In the genomic region with DNA sequence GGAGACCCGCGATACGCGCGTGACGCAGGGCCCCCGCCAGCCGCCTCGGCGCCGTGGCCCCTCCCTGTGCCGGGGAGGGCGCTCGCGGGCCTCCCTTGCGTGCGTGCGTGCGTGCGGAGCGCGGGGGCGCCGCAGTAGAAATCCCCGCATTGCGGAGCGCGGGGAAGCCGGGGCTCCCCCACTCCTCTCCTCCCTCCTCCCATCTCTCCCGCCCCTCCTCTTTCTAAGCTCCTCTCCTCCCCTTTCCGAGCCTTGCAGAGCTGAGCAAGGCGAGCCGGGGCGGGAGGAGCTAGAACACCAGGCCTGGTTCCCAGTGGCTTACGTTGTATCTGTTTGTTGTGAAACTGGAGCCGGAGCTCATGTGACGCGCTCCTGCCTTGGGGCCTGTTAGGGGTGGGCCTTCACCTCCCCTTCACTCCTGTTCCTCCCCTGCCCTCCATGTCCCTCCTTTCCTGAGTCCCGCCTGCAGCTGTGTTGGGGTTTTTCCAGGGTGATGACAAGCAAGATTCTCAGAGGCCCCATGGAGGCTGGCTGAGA, we compare ENCODE assay signal across 8 mouse cellular contexts. TPM values are rescaled to one million over a fixed set of nuclear protein-coding genes. Genes with fewer than 3 reads are reported as not detected.
DNase-seq lines count a peak whose midpoint lies in the region; ATAC-seq and TF ChIP-seq lines count a peak whose summit lies in the region.

No protein-coding gene starts in this region.

- under 1% methylated on average over 26 of the region's 39 CpGs for WGBS in embryonic facial prominence, embryonic 11.5 days
- WGBS in heart, adult 2 months, result 1% methylated on average over 39 of the region's 39 CpGs
- WGBS in kidney, adult 2 months, result 1% methylated on average over 39 of the region's 39 CpGs
- under 1% methylated on average over 30 of the region's 39 CpGs for WGBS in limb, embryonic 12.5 days
- WGBS in midbrain, embryonic 14.5 days, result 0% methylated on average over 35 of the region's 39 CpGs

- peak overlapping the region; percentile 87 for H3K9ac ChIP-seq in embryonic facial prominence, embryonic 11.5 days (replicated peaks; ENCODE audit: low read length)
- H3K9ac ChIP-seq in heart, adult 2 months (ENCODE audit: low read depth, low read length), result peak overlapping the region; percentile 98
- H3K9ac ChIP-seq in limb, embryonic 12.5 days (replicated peaks), result peak overlapping the region; percentile 90
- H3K9ac ChIP-seq in midbrain, embryonic 14.5 days (replicated peaks; ENCODE audit: low read length), result peak overlapping the region; percentile 84

- ATAC-seq in embryonic facial prominence, embryonic 11.5 days (replicated peaks; ENCODE audit: insufficient number of reproducible peaks, low FRiP score, low TSS enrichment, low read depth), result peak; percentile 82
- ATAC-seq in limb, embryonic 12.5 days (ENCODE audit: insufficient number of reproducible peaks, insufficient read depth, low FRiP score, low TSS enrichment, low read depth), result peak; percentile 79
- peak; percentile 67 for ATAC-seq in midbrain, embryonic 14.5 days (ENCODE audit: low FRiP score, low TSS enrichment)

- peaks cover 12% of the 10 kb centered on the region for H3K4me1 ChIP-seq in embryonic facial prominence, embryonic 11.5 days (ENCODE audit: control insufficient read depth, insufficient read depth, low read length)
- peaks cover 28% of the 10 kb centered on the region for H3K4me1 ChIP-seq in heart, adult 2 months (ENCODE audit: control insufficient read depth, insufficient read depth, low read length)
- H3K4me1 ChIP-seq in kidney, adult 2 months (ENCODE audit: control insufficient read depth, insufficient read depth, low read length), result peaks cover 37% of the 10 kb centered on the region
- H3K4me1 ChIP-seq in limb, embryonic 12.5 days (replicated peaks), result peaks cover 57% of the 10 kb centered on the region
- peaks cover 17% of the 10 kb centered on the region for H3K4me1 ChIP-seq in midbrain, embryonic 14.5 days (ENCODE audit: control insufficient read depth, insufficient read depth, low read length)

- intact Hi-C loops in heart, adult 2 months (cut with DNase I), result loop anchor here (1.0 to 10.0 kb wide), 2 partner anchors 24 to 611 kb away; a partner anchor contains a TSS

- TF ChIP-seq EP300 in heart, adult 2 months (IDR thresholded peaks at IDR 0.05; ENCODE audit: insufficient read depth, low read depth, low read length), result peak; percentile 93; the same call in 1 of the 2 replicates

- peak overlapping the region; percentile 56 for H3K27ac ChIP-seq in embryonic facial prominence, embryonic 11.5 days (replicated peaks; ENCODE audit: low read depth, low read length)
- peak overlapping the region; percentile 98 for H3K27ac ChIP-seq in heart, adult 2 months
- peak overlapping the region; percentile 97 for H3K27ac ChIP-seq in kidney, adult 2 months (ENCODE audit: insufficient read depth, low read depth, low read length)
- peak overlapping the region; percentile 95 for H3K27ac ChIP-seq in limb, embryonic 12.5 days
- H3K27ac ChIP-seq in midbrain, embryonic 14.5 days (replicated peaks; ENCODE audit: low read depth, low read length), result peak overlapping the region; percentile 98

- H3K4me3 ChIP-seq in embryonic facial prominence, embryonic 11.5 days (ENCODE audit: low read depth, low read length), result peak overlapping the region; percentile 91
- H3K4me3 ChIP-seq in heart, adult 2 months, result peak overlapping the region; percentile 95
- H3K4me3 ChIP-seq in kidney, adult 2 months (ENCODE audit: insufficient read depth, low read depth, low read length), result peak overlapping the region; percentile 83
- peak overlapping the region; percentile 90 for H3K4me3 ChIP-seq in limb, embryonic 12.5 days (replicated peaks)
- H3K4me3 ChIP-seq in midbrain, embryonic 14.5 days (replicated peaks; ENCODE audit: low read depth, low read length), result peak overlapping the region; percentile 95

- no peaks in the 10 kb centered on the region for H3K9me3 ChIP-seq in embryonic facial prominence, embryonic 11.5 days (replicated peaks; ENCODE audit: control insufficient read depth, low read length)
- H3K9me3 ChIP-seq in limb, embryonic 12.5 days, result peaks cover 3% of the 10 kb centered on the region; the same call in 1 of the 2 replicates
- H3K9me3 ChIP-seq in midbrain, embryonic 14.5 days (ENCODE audit: control insufficient read depth, low read length), result no peaks in the 10 kb centered on the region

- H3K36me3 ChIP-seq in embryonic facial prominence, embryonic 11.5 days (replicated peaks; ENCODE audit: control insufficient read depth, insufficient read depth, low read depth, low read length), result peaks cover 3% of the 10 kb centered on the region
- peaks cover 16% of the 10 kb centered on the region for H3K36me3 ChIP-seq in heart, adult 2 months (ENCODE audit: control insufficient read depth, insufficient read depth, low read length)
- H3K36me3 ChIP-seq in kidney, adult 2 months (ENCODE audit: control insufficient read depth, insufficient read depth, low read length), result peaks cover 19% of the 10 kb centered on the region
- H3K36me3 ChIP-seq in limb, embryonic 12.5 days, result peaks cover 30% of the 10 kb centered on the region
- peaks cover 29% of the 10 kb centered on the region for H3K36me3 ChIP-seq in midbrain, embryonic 14.5 days (ENCODE audit: control insufficient read depth, insufficient read depth, low read length)

- TF ChIP-seq POLR2A in heart, adult 2 months (IDR thresholded peaks at IDR 0.05; ENCODE audit: insufficient read depth, low read depth, low read length), result peak; percentile 77; the same call in 1 of the 2 replicates
- peak; percentile 51 for TF ChIP-seq POLR2A in kidney, adult 2 months (IDR thresholded peaks at IDR 0.05; ENCODE audit: low read depth, low read length)

- H3K4me2 ChIP-seq in embryonic facial prominence, embryonic 11.5 days (ENCODE audit: low read depth, low read length), result peak overlapping the region; percentile 97
- peak overlapping the region; percentile 98 for H3K4me2 ChIP-seq in limb, embryonic 12.5 days
- H3K4me2 ChIP-seq in midbrain, embryonic 14.5 days (ENCODE audit: low read length), result peak overlapping the region; percentile 87

- no peaks in the 10 kb centered on the region for H3K79me2 ChIP-seq in heart, adult 2 months (replicated peaks; ENCODE audit: control insufficient read depth, insufficient read depth, low read length)

- no peaks in the 10 kb centered on the region for H3K27me3 ChIP-seq in embryonic facial prominence, embryonic 11.5 days (ENCODE audit: control insufficient read depth, insufficient read depth, low read length)
- no peaks in the 10 kb centered on the region for H3K27me3 ChIP-seq in heart, adult 2 months (ENCODE audit: control insufficient read depth, insufficient read depth, low read length)
- no peaks in the 10 kb centered on the region for H3K27me3 ChIP-seq in kidney, adult 2 months (replicated peaks; ENCODE audit: control insufficient read depth, insufficient read depth, low read length)
- no peaks in the 10 kb centered on the region for H3K27me3 ChIP-seq in limb, embryonic 12.5 days
- no peaks in the 10 kb centered on the region for H3K27me3 ChIP-seq in midbrain, embryonic 14.5 days (ENCODE audit: control insufficient read depth, insufficient read depth, low read length)

- TF ChIP-seq CTCF in heart, adult 2 months (IDR thresholded peaks at IDR 0.05), result 0 out of 2 replicates have a peak, but pooled peaks have one; percentile 8
- no peak for TF ChIP-seq CTCF in kidney, adult 2 months (conservative IDR thresholded peaks at IDR 0.05; ENCODE audit: insufficient read depth, insufficient read length, low read depth, low read length)

- peak; percentile 65 to 71 for DNase-seq in thymus, adult 18-20 months
- no peak for DNase-seq in thymus, postnatal 25 days
- peak; percentile 95 for DNase-seq in embryonic facial prominence, embryonic 11.5 days (ENCODE audit: low spot score)
- DNase-seq in heart, adult 2 months, result peak; percentile 89 to 96
- peak; percentile 97 for DNase-seq in kidney, adult 2 months
- DNase-seq in midbrain, embryonic 14.5 days, result peak; percentile 91
- DNase-seq in spleen, adult 12 weeks (ENCODE audit: low spot score), result peak; percentile 33

RNA-seq across cellular contexts. Expression of a gene that starts 1.8 kb away (rescaled TPM):
- polyA plus RNA-seq in embryonic facial prominence, embryonic 11.5 days (2014; fragmentation: Nextera tagmentation; extraction: Ambion mirVana), result 34.5 and 37.4 TPM in 2 replicates
- 100 to 1,000 TPM in 1 of 2 experiments, 10 to 100 TPM in 1; 95.3 to 133 TPM for total RNA-seq in heart, adult 2 months (2021)
- polyA plus RNA-seq in heart, adult 2 months (2012; rRNA removed), result 45.6 and 58.8 TPM in 2 replicates
- polyA plus RNA-seq in kidney, adult 2 months (2012; rRNA removed), result 78.5 and 85.8 TPM in 2 replicates
- 53.9 and 55.3 TPM in 2 replicates for polyA plus RNA-seq in limb, embryonic 12.5 days (2016; fragmentation: Nextera tagmentation; extraction: Ambion mirVana)
- polyA plus RNA-seq in midbrain, embryonic 14.5 days (2014; fragmentation: Nextera tagmentation; extraction: Ambion mirVana), result 49.1 and 53.2 TPM in 2 replicates

RNA-seq across cellular contexts. Expression of a gene that starts 44.3 kb away (rescaled TPM):
- polyA plus RNA-seq in embryonic facial prominence, embryonic 11.5 days (2014; fragmentation: Nextera tagmentation; extraction: Ambion mirVana), result 76.6 and 77.6 TPM in 2 replicates
- 10 to 100 TPM; 23.6 to 24.7 TPM for total RNA-seq in heart, adult 2 months (2021)
- 13.6 and 19.9 TPM in 2 replicates for polyA plus RNA-seq in heart, adult 2 months (2012; rRNA removed)
- polyA plus RNA-seq in kidney, adult 2 months (2012; rRNA removed), result 27.3 and 30.4 TPM in 2 replicates
- 70.6 and 74.7 TPM in 2 replicates for polyA plus RNA-seq in limb, embryonic 12.5 days (2016; fragmentation: Nextera tagmentation; extraction: Ambion mirVana)
- polyA plus RNA-seq in midbrain, embryonic 14.5 days (2014; fragmentation: Nextera tagmentation; extraction: Ambion mirVana), result 49.6 and 53.8 TPM in 2 replicates

RNA-seq across cellular contexts. Expression of a gene that starts 44.6 kb away (rescaled TPM):
- 11.0 and 11.3 TPM in 2 replicates for polyA plus RNA-seq in embryonic facial prominence, embryonic 11.5 days (2014; fragmentation: Nextera tagmentation; extraction: Ambion mirVana)
- total RNA-seq in heart, adult 2 months (2021), result 1 to 10 TPM; 7.2 to 8.7 TPM
- polyA plus RNA-seq in heart, adult 2 months (2012; rRNA removed), result 11.0 and 17.5 TPM in 2 replicates
- 18.1 and 21.3 TPM in 2 replicates for polyA plus RNA-seq in kidney, adult 2 months (2012; rRNA removed)
- 10.3 and 11.2 TPM in 2 replicates for polyA plus RNA-seq in limb, embryonic 12.5 days (2016; fragmentation: Nextera tagmentation; extraction: Ambion mirVana)
- polyA plus RNA-seq in midbrain, embryonic 14.5 days (2014; fragmentation: Nextera tagmentation; extraction: Ambion mirVana), result 7.1 and 8.1 TPM in 2 replicates
